Mouse (Mus musculus) liver, postnatal 0 days (tissue): ENCODE measurements around the gene Lgmn. TPM values are rescaled to one million over a fixed set of nuclear protein-coding genes. Genes with fewer than 3 reads are reported as not detected.

ENCODE experiments used
- ATAC-seq: fragments of 200-750 bp; cut with Nextera tagmentation; 2 replicates; pipeline ENCODE4 v1.8.0; 2017; ENCODE audit warnings: mild to moderate bottlenecking, moderate library complexity
- DNase-seq: peaks from one replicate; pipeline ENCODE4 v3.0.0-alpha.2; 2016
- H3K27ac ChIP-seq: fragments of 300-500 bp; sonication (generic); 2 replicates; pipeline ENCODE4 v1.5.1; 2014; ENCODE audit warnings: antibody characterized with exemption, moderate library complexity, mild to moderate bottlenecking, low read depth
- H3K27me3 ChIP-seq: fragments of 300-500 bp; sonication (generic); 2 replicates; pipeline ENCODE4 v1.6.1; 2014; ENCODE audit warnings: low read length, control low read depth, mixed read lengths; ENCODE audit not compliant: insufficient read depth
- H3K36me3 ChIP-seq: fragments of 300-500 bp; sonication (generic); replicated peaks from 2 replicates; pipeline ENCODE4 v1.6.1; 2014; ENCODE audit warnings: mild to moderate bottlenecking, control low read depth, low read length, moderate library complexity, mixed read lengths; ENCODE audit not compliant: insufficient read depth
- H3K4me1 ChIP-seq: fragments of 300-500 bp; sonication (generic); 2 replicates; pipeline ENCODE4 v1.6.1; 2014; ENCODE audit warnings: antibody characterized with exemption, mild to moderate bottlenecking, control low read depth; ENCODE audit not compliant: insufficient read depth
- H3K4me2 ChIP-seq: fragments of 300-500 bp; sonication (generic); 2 replicates; pipeline ENCODE4 v1.6.1; 2014; ENCODE audit warnings: low read depth, mild to moderate bottlenecking, low read length, moderate library complexity, mixed read lengths
- H3K4me3 ChIP-seq: fragments of 300-500 bp; sonication (generic); 2 replicates; pipeline ENCODE4 v1.5.1; 2014; ENCODE audit warnings: low read depth, low read length
- H3K9ac ChIP-seq: fragments of 300-500 bp; sonication (generic); replicated peaks from 2 replicates; pipeline ENCODE4 v1.6.1; 2014; ENCODE audit warnings: mild to moderate bottlenecking, moderate library complexity
- H3K9me3 ChIP-seq: fragments of 300-500 bp; sonication (generic); 2 replicates; pipeline ENCODE4 v1.6.1; 2016; ENCODE audit warnings: mild to moderate bottlenecking, control low read depth, low read length, mixed read lengths
- CTCF ChIP-seq: sonication (generic); IDR thresholded peaks from 2 replicates; pipeline ENCODE4 v1.5.1; 2016; ENCODE audit warnings: antibody characterized with exemption, low read depth
- EP300 ChIP-seq: IDR thresholded peaks from 2 replicates; pipeline ENCODE4 v1.6.1; 2016; ENCODE audit warnings: antibody characterized with exemption, low read depth, mild to moderate bottlenecking
- WGBS: fragments of 180-500 bp; shearing (Covaris S2); extraction: QIAGEN DNeasy Blood & Tissue Kit; methylation state at CpG from one replicate; pipeline ENCODE4 v1.1.7; 2014; ENCODE audit not compliant: insufficient replicate concordance; 5-methylcytosine and 5-hydroxymethylcytosine counted together
- polyA plus RNA-seq: library from polyadenylated mRNA; unstranded; fragments of >200 nt; fragmentation: Nextera tagmentation; extraction: Ambion mirVana; gene quantifications from 2 replicates; pipeline ENCODE4 v1.2.1, GENCODE M21; 2015

Gene Lgmn
- polyA plus RNA-seq, 1 experiment from 2014 or later: 140 TPM

DNA sequence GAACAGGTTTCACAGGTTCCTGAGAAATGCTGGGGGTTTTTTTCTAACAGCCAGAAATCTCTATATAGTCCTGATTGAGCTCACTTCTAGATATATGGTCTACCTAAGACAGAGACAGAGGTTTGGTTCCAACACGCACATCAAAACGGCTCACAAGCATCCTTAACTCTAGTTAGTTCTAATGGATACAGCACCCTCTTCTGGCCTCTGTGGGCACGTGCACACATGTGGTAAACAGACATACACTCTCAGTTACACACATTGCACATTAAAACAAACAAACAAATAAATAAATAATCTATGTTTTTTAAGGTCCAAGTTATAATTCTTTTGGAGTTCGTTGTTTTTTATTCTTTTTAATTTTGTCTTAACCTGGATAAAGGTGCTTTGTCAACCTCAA lies 25.0 kb upstream of the Lgmn start:
- Histone ChIP-seq H3K36me3 (no peaks in the 10 kb centered on the region), H3K4me1 (no peaks in the 10 kb centered on the region), H3K9me3 (no peaks in the 10 kb centered on the region), H3K27ac (no peak overlapping the region), H3K27me3 (no peaks in the 10 kb centered on the region), H3K9ac (no peak overlapping the region), H3K4me3 (no peak overlapping the region), H3K4me2 (no peak overlapping the region)
- WGBS: 66% methylated on average over 4 of the region's 4 CpGs
- no peak for ATAC-seq
- TF ChIP-seq CTCF (peak; percentile 60), EP300 (no peak)
- no peak for DNase-seq

DNA sequence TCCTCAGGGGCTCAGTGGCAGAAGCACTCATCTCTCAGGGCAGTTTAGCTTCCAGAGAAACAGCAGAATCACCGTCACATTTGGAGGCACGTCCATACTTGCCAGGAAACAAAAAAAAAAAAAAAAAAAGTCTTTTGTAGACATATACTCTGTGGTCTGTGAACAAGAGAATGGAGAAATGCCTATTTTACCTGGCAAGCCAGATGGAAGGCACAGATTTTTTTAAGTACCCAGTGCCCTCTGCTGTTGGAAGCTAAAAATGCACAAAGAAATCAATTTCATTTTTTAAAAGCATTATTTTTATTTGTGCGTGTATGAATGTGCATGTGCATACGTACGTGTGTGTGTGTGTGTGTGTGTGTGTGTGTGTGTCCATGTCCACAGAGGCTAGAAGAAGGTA lies 21.6 kb upstream of the Lgmn start:
- H3K36me3 ChIP-seq: no peaks in the 10 kb centered on the region
- TF ChIP-seq EP300: no peak
- TF ChIP-seq CTCF: peak; percentile 65
- DNase-seq: no peak

DNA sequence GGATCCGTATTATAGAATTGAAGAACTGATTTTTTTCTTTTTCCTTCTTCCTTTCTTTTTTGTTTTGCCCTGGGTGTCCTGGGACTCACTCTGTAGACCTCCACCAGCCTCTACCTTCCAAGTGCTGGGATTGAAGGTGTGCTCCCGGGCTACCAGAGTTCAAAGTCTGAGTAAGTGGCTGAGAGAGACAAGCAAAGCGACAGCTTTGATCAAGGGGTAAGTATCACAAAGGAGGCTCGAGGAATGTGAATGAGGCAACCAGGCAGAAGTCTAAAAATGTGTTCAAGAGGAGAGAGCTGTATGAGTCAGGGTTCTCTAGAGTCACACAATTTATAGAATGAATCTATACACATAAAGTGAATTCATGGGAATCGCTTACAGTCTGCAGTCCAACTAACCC lies 20.4 kb upstream of the Lgmn start:
- TF ChIP-seq EP300: no peak
- no peak for TF ChIP-seq CTCF
- H3K4me2 ChIP-seq: no peak overlapping the region
- H3K4me1 ChIP-seq: no peaks in the 10 kb centered on the region
- H3K9ac ChIP-seq: no peak overlapping the region
- no peak overlapping the region for H3K27ac ChIP-seq
- WGBS: 64% methylated on average over 5 of the region's 5 CpGs
- no peaks in the 10 kb centered on the region for H3K27me3 ChIP-seq
- no peak for ATAC-seq
- no peak for DNase-seq
- H3K9me3 ChIP-seq: no peaks in the 10 kb centered on the region
- H3K4me3 ChIP-seq: no peak overlapping the region
- H3K36me3 ChIP-seq: no peaks in the 10 kb centered on the region

More for the DNA sequence above, 21.6 kb upstream of the Lgmn start:
- H3K4me3 ChIP-seq: no peak overlapping the region
- ATAC-seq: no peak
- WGBS: 46% methylated on average over 5 of the region's 5 CpGs
- H3K27me3 ChIP-seq: no peaks in the 10 kb centered on the region
- H3K4me2 ChIP-seq: no peak overlapping the region
- H3K4me1 ChIP-seq: no peaks in the 10 kb centered on the region
- no peak overlapping the region for H3K9ac ChIP-seq
- H3K27ac ChIP-seq: no peak overlapping the region
- no peaks in the 10 kb centered on the region for H3K9me3 ChIP-seq

DNA sequence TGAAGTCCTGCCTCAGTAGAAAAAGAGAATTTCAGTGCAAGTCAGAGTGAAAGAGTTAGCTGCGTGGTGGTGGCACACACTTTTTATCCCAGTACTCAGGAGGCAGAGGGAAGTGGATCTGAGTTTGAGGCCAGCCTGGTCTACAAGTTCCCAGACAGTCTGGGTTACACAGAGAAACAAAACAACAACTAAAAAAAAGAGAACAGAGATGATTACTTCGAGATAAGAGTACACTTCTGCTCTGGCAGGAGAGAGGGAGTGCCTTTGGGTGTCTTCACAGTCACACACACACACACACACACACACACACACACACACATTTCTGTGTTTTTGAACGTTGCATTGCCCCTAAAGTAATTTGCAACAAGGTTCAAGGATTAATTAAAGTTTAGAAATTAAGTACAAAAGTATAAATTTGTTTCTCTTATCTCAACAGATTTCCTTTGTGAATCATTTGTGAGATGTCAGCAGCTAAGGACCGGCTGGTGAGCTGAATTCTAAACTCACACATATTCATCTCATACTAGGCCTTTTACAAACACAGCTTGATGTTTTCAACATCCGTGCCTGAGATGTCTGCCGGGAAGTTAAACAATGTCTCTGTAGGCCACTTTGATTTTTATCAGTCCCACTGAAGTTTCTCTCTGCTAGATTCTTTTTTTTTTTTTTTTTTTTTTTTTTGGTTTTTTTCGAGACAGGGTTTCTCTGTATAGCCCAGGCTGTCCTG lies 17.0 kb upstream of the Lgmn start:
- Histone ChIP-seq H3K27ac (no peak overlapping the region; the same call in 1 of the 2 replicates), H3K9me3 (no peaks in the 10 kb centered on the region), H3K4me1 (0 out of 2 replicates have a peak, but pooled peaks cover 3% of the 10 kb centered on the region), H3K36me3 (no peaks in the 10 kb centered on the region), H3K9ac (no peak overlapping the region), H3K4me2 (no peak overlapping the region), H3K4me3 (no peak overlapping the region), H3K27me3 (no peaks in the 10 kb centered on the region)
- WGBS: 37% methylated on average over 7 of the region's 7 CpGs
- TF ChIP-seq CTCF (no peak), EP300 (no peak)
- no peak for ATAC-seq
- no peak for DNase-seq

DNA sequence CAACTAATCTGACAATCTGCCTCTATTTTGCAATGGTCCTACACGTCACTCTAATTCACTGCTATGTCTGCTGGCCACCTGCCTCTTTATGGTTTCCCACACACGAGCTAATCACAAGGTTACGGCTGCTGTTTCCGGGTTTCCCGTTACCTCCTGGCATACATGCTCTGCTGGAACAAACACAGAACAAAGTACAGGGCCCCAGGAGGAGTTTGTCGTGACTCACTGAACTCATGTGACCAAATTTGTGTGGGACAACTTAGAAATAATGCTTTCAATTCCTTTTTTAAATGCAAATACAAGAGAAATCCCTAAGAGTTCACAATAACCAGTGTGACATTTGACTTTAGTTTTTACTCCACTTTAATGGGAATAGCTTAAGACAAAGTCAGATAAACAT lies 14.0 kb upstream of the Lgmn start:
- H3K4me1 ChIP-seq: 0 out of 2 replicates have a peak, but pooled peaks cover 7% of the 10 kb centered on the region
- 44% methylated on average over 6 of the region's 6 CpGs for WGBS
- no peaks in the 10 kb centered on the region for H3K9me3 ChIP-seq
- peak overlapping the region; percentile 88 for H3K27ac ChIP-seq
- peak; percentile 77 for TF ChIP-seq EP300
- TF ChIP-seq CTCF: no peak
- no peak overlapping the region for H3K4me2 ChIP-seq
- peak; percentile 89 for ATAC-seq
- no peaks in the 10 kb centered on the region for H3K36me3 ChIP-seq
- no peak overlapping the region for H3K4me3 ChIP-seq
- no peaks in the 10 kb centered on the region for H3K27me3 ChIP-seq
- DNase-seq: peak; percentile 61
- no peak overlapping the region for H3K9ac ChIP-seq

DNA sequence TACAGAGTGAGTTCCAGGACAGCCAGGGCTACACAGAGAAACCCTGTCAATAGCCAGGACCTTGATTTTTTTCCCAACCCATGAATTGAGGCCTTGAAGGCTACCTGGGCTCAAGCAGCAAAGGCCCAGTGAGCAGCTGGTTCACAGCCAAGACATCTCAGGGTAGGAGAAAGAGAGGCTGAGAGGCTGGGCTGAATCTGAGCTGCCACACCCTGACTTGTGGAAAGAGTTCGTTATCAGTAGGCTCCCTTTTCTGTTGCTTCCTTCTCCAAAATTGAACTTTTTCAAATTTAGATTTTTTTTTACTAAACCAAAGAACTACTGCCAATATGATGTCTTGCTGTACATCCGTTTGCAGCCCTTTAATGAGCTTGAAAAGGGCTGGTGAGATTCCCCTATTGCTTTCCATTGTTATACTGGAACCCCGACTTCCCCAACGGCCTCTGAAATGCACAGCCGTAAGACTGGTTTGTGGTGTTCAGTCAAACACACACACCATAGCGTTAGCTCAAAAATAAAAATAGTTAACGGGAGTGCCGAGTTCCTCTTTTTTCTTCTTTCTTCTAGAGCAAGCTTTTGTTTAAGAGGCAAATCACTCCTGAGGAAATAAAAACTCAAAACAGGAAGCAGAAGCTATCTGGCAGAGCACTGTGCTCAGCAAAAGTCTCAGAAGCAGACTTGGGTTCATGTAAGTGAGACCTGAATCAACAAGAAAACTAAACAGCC lies 11.7 kb upstream of the Lgmn start:
- no peaks in the 10 kb centered on the region for H3K27me3 ChIP-seq
- H3K9ac ChIP-seq: 0 out of 2 replicates have a peak overlapping the region, but pooled peaks have one; percentile 28
- peak overlapping the region; percentile 88 for H3K27ac ChIP-seq
- no peaks in the 10 kb centered on the region for H3K9me3 ChIP-seq
- no peaks in the 10 kb centered on the region for H3K36me3 ChIP-seq
- ATAC-seq: peak; percentile 30; the same call in 1 of the 2 replicates
- no peak for DNase-seq
- H3K4me3 ChIP-seq: no peak overlapping the region
- WGBS: 27% methylated on average over 8 of the region's 8 CpGs
- no peak for TF ChIP-seq CTCF
- peak; percentile 39; the same call in 1 of the 2 replicates for TF ChIP-seq EP300
- 0 out of 2 replicates have a peak, but pooled peaks cover 7% of the 10 kb centered on the region for H3K4me1 ChIP-seq
- H3K4me2 ChIP-seq: no peak overlapping the region
